Mouse (Mus musculus): ENCODE data around the gene Cdk4.
A peak's percentile ranks its signal among the peaks of the same experiment; 100 is the strongest.
"Not testable (repeated sequence)": the region's sequence is repeated elsewhere in the genome, so short reads cannot be mapped to it uniquely, and the experiment has no call there.

The Cdk4 gene

DNA sequence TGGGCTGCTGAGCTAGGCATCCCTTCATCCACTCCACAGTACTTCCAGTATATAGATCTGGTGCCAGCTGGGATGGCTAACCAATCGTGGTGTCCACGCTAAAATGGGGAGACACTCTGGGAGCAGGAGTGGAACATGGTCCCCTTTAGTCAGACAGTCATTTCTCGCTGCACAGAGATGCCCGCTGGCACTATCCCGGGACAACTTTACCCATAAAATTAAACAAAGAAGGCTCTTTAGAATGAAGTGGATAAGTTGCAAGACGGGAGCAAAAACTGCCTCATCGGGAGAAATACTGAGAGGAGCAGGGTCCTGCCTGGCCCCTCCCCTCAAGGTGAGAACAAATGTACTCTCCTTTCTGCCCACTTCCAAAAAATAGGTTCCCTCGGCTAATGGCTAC lies 4.6 kb upstream of the Cdk4 start:
- no peak for DNase-seq

GRCm38 (mm10) chr10:127059174-127059967 lies 4.0 kb upstream of the Cdk4 start:
- DNase-seq, result no peak

DNA sequence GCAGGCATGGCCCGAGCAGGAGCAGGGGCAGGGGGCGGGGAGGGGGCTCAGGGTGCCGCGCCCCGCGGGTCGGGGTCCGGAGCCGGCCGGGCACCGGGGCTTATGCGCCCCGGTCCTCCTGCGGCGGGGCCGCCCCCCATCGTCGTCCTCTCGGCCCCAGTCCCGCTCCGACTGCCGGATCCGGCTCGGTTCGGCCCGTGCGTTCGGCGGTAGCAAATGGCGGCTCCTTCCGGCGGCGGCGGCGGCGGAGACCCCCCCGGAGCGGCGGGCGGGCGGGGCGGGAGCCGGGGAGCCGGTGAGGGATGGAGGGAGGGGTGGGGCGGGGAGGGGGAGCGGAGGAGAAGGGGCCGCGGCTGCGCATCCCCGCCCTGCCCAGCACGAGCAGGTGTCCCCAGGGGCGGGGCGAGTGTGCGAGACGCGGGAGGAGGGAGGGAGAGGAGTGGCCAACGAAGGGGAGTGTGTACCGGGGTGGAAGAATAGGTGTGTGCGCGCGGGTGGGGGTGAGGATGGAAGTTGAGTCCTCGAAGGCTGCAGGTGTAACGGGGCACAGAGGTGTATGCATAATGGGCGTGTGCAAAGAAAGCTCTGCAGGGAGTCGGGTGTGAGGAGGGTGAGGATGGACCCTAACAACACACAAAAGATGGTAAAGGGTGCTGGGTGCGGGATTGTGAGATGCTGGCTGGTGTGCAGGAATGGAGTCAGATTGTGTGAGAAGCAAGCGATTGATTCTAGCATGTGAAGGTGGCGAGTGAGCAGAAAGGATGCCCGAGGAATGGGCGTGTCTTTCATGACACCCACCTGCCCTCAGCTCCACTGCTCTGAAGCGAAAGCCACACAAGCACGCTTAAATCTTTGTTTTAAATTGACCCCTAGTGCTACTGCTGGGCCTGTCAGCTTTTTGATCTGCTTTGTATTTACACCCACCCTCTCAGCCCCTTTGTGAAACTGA lies 3.1 kb upstream of the Cdk4 start, which contains the start of gene March9:
TSS of gene March9 (minus strand) at position 217 of the 949 bp plus-strand sequence.
- DNase-seq, result peak; percentile 90 to 91

DNA sequence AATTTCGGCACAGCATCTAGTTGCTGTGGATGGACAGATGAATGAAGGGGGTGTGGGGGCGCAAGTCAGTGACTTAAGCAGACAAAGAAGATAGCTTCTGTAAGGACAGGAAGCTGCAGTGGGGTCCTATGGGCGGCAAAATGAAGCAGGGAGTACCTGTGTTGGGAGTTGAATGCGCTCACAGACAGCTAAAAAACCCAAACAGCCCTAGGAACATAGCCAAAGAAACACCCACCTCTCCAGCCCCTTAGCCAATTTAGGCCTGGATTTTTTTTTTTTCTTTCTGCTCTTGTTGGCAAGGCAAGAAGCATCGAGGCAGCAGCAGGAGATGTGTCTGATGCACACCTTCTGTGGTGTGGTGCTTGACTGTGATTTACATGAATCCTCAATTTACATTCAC lies 2.2 kb upstream of the Cdk4 start:
- DNase-seq, result no peak

DNA sequence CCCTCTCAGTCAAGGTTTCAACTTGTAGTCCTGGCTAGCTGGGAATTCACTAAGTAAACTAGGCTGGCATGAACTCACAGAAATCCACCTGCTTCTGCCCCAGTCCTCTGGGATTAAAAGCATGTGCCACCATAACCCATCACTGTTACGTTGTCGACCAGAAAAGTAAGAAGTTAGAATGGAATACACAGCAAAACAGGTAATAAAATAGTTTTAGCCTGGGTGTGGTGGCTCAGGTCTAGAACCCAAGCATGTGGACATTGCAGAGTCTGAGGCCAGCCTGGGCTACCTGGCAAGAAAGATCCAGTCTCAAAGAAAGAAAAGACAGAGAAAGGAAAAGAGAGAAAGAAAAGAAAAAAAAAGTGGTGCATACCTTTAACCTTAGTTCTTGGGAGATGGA lies 1.8 kb upstream of the Cdk4 start:
- DNase-seq, result no peak

DNA sequence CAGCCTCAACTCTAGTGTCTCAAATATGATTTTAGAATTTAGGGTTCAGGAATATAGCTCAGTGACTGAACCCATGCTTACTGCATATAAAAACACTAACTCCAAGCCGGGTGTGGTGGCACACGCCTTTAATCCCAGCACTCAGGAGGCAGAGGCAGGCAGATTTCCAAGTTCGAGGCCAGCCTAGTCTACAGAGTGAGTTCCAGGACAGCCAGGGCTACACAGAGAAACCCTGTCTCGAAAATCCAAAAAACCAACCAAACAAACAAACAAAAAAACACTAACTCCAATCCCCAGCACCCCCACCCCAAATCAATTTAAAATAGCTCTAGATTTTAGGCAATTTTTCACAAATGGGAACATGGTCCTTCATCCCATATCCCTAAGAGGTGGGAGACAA lies 1.2 kb upstream of the Cdk4 start:
- DNase-seq, result not testable (repeated sequence)

DNA sequence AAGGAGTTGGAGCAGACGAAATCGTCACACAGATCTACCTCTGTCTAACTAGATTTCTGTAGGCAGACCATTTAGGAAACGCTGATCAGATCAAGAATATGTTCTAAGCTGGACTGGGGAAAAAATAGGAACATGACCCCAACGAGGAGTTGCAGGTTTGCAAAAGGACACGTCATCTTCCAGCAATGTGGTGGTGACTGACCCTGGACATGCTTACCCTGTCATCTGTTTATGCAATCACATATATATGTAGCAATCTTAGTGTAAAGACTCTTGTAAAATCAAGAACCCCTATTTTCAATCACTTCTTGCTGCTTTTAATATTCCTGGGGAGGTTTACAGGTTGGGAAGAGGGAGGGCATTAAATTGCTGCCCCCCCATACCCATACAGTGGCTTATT lies 831 bp upstream of the Cdk4 start:
- DNase-seq, result no peak

DNA sequence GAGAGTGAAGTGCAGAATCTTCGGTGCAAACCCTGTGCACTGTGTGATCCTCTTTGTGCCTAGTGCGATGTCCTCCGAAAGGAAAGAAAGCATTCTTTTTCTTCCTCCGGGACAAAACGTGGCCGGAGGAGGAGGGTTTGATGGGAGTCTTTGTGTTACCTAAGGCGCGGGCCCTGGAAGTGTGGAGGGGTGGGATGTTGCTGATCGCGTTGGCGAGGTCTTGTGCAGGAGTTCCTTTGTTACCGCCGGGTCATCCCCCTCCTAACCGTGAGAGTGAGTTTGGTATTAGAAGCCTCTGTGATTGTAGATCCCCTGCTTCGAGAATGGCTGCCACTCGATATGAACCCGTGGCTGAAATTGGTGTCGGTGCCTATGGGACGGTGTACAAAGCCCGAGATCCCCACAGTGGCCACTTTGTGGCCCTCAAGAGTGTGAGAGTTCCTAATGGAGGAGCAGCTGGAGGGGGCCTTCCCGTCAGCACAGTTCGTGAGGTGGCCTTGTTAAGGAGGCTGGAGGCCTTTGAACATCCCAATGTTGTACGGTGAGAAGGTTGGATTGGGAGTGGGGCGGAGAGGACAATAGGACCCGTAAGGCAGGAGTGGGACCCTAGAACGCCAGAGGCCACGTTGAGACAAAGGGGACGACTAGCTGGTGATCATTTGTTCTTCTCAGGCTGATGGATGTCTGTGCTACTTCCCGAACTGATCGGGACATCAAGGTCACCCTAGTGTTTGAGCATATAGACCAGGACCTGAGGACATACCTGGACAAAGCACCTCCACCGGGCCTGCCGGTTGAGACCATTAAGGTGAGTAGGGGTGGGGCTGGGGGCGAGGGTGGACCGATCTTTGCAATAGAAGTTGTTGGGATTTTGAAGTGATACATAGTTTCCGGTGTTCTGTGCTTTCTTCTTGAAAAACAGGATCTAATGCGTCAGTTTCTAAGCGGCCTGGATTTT lies 858 bp downstream of the Cdk4 start:
- no peak for DNase-seq

DNA sequence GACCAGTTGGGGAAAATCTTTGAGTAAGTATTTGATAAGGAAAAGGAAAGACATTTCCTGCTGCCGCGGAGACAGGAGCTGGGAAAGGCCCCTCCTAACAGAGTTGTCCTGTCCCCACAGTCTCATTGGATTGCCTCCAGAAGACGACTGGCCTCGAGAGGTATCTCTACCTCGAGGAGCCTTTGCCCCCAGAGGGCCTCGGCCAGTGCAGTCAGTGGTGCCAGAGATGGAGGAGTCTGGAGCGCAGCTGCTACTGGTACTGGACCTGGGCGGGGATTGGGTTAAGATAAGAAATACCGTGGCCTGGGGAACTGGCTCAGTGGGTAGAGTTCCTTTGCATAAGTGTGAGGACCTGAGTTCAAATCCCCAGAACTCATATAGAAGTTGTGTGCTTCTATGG lies 2.6 kb downstream of the Cdk4 start:
- DNase-seq, result no peak

DNA sequence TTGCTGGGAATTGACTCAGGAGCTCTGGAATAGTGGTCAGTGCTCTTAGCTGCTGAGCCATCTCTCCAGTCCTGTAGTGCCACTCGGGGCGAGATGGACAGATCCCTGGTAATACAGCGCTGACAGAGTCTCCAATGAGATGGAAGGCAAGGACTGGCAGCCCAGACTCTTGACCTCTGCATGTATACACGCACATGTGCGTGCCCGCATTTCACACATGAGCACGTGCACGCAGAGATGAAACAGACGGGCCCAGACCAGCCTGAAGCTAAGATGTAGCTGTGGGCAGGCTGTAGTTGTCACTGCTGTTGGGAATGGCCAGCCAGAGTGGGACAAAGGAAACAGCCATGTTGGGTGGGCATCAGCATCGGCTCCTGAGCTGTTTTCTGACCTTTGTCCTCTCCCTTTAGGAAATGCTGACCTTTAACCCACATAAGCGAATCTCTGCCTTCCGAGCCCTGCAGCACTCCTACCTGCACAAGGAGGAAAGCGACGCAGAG lies 3.2 kb downstream of the Cdk4 start:
- DNase-seq, result no peak

DNA sequence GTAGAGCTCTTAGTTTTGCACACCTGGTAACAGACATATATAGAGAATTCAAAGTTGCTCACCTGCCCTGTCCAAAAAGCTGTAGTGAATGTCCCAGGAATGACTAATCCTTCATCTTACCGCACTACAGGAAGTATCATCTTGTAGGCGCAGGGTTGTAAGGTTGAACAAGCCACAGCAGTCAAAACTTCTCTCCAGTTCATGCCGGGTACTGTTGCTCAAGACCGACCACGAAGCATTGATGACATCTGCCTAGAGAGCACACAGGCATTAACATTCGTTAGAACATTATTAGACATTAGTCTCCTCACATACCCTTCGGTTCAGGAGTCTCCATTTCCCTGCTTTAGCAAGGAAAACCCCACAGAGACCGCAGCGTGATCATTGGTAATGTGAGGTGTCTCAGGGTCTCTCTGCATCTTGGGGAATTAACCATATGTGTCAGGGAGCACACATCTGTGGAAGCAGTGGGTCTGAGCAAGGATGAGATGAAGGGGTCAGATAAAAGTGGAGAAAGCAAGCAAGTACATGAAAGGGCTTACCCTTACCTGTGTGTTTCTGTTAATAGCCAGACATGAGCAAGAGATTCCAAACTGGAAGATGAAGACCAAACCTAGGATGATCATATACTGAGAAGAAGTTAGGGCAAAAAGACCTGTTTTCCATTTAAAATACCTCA lies 5.2 kb downstream of the Cdk4 start:
- no peak for DNase-seq

- no peak for DNase-seq
These were observed 6.2 kb downstream of the Cdk4 start for GRCm38 (mm10) chr10:127069281-127070189.

DNA sequence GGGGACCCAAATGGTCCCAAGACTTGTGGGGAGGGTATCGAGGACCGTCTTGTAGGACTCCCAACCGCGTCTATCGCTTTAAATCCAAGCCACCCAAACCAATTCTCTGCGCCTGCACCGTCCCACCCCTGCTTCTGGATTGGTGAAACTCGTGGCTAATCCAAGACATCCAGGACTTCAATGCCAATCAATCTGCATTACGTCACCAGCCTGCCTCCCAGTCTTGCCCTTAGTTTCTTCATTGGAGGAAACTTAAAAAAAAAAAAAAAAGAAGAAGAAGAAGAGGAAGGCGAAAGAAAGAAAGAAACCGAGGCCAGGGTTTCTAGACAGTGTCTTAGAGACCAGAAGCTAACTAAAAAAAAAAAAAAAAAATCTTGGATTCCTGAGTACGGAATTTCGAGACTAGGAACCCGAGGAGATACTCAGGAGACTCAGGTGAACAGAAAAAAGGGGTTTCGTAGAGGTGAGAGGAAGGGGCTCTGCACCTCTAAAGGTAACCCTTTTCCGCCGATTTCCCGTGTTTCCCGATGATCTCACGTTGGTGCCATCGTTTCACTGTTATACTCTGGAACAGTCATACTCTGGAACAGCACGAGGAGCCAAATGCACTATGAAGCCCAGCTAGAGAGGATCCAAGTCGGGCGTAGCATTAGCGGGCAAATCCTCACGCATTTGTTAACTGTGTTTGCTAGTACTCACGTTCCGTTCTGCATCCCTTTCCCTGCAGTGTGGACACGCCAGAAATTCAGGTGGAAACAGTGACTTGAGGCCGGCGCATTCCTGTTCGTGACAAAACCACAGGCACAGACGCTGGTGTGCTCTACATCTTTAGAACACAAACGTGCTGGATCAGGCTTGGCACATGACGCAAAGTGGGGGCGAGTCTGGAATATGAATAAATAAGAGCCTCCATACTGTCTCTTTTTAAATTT lies 7.1 kb downstream of the Cdk4 start, which contains the start of gene Tspan31:
TSS of gene Tspan31 (minus strand) at position 75 of the 932 bp plus-strand sequence.
- peak; percentile 94 to 96 for DNase-seq

DNA sequence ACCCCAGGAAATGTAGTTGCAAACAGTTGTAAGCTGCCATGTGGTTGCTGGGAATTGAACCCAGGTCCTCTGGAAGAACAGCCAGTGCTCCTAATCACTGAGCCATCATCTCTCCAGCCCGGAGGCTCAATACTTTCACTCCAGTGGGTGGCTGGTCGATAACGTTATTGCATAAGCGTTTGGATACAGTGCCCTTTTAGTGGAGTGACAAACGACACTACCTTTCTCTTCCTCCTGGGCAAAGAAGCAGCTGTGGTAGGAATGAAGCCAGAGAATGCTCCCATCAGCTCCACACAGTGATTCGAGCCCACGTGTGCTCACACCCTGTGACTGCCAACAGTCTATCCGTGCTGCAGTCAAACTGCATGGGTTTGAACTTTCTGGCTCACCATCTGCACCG lies 7.9 kb downstream of the Cdk4 start:
- no peak for DNase-seq

DNA sequence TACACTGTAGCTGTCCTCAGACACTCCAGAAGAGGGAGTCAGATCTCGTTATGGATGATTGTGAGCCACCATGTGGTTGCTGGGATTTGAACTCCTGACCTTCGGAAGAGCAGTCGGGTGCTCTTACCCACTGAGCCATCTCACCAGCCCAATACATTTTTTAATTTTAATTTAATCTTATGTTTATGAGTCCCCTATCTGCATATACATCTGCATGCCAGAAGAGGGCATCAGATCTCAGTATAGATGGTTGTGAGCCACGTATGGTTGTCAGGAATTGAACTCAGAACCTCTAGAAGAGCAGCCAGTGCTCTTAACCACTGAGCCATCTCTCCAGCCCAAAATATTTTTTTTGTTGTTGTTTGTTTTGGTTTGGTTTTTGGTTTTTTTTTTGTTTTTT lies 8.9 kb downstream of the Cdk4 start:
- not testable (repeated sequence) for DNase-seq

- not testable (repeated sequence) for DNase-seq
These were observed 9.6 kb downstream of the Cdk4 start for GRCm38 (mm10) chr10:127072969-127073368.

- DNase-seq, result no peak
These were observed 10.6 kb downstream of the Cdk4 start for GRCm38 (mm10) chr10:127073981-127074380.

DNA sequence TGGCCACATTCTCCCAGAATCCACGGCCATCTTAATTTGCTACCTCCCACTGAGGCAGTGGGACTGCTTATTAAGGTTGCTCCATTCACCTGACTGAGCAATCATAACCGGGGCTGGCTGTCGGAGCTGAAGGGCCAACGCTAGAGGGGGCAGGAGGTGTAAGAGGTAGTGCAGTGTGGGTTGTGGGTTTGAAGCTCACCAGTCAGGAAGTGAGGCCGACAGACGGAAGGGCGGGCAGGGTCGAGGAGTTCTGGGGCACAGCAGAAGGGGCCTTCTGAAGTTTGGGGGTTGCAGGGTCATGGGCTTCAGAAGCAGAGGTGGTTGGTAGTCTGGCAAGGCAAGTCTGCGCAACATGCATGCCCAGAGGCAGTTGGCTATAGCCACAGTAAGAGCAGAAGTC lies 11.7 kb downstream of the Cdk4 start, which contains the start of gene Agap2:
TSS of gene Agap2 (plus strand) at position 205 of the 400 bp plus-strand sequence.
- DNase-seq, result peak in 1 of 2 experiments; percentile 53

GRCm38 (mm10) chr10:127075651-127076050 lies 12.3 kb downstream of the Cdk4 start:
- DNase-seq, result no peak

All from lung, adult 18-20 months (tissue).